Mouse (Mus musculus) midbrain, embryonic 14.5 days (tissue): Measurements from ENCODE around the gene 2810004N23Rik. TPM values are rescaled to one million over a fixed set of nuclear protein-coding genes. Genes with fewer than 3 reads are reported as not detected.

Source experiments
- ATAC-seq: fragments of 200-750 bp; cut with Nextera tagmentation; 2 replicates; pipeline ENCODE4 v1.8.0; 2017; ENCODE audit warnings: moderate number of reproducible peaks, moderate library complexity; ENCODE audit not compliant: low FRiP score, low TSS enrichment
- DNase-seq: peaks from one replicate; pipeline ENCODE4 v3.0.0-alpha.2; 2015
- H3K27ac ChIP-seq: fragments of 300-500 bp; sonication (generic); replicated peaks from 2 replicates; pipeline ENCODE4 v1.5.1; 2014; ENCODE audit warnings: mild to moderate bottlenecking, low read depth, low read length, moderate library complexity
- H3K27me3 ChIP-seq: fragments of 300-500 bp; sonication (generic); 2 replicates; pipeline ENCODE4 v1.6.1; 2014; ENCODE audit warnings: low read length, control low read depth, mixed read lengths; ENCODE audit not compliant: control insufficient read depth, insufficient read depth
- H3K36me3 ChIP-seq: fragments of 300-500 bp; sonication (generic); 2 replicates; pipeline ENCODE4 v1.6.1; 2014; ENCODE audit warnings: low read length, control low read depth; ENCODE audit not compliant: control insufficient read depth, insufficient read depth
- H3K4me1 ChIP-seq: fragments of 300-500 bp; sonication (generic); 2 replicates; pipeline ENCODE4 v1.6.1; 2014; ENCODE audit warnings: mild to moderate bottlenecking, antibody characterized with exemption, low read length, control low read depth; ENCODE audit not compliant: control insufficient read depth, insufficient read depth
- H3K4me2 ChIP-seq: fragments of 300-500 bp; sonication (generic); 2 replicates; pipeline ENCODE4 v1.6.1; 2014; ENCODE audit warnings: mild to moderate bottlenecking, low read length, moderate library complexity
- H3K4me3 ChIP-seq: fragments of 300-500 bp; sonication (generic); replicated peaks from 2 replicates; pipeline ENCODE4 v1.5.1; 2014; ENCODE audit warnings: low read depth, low read length
- H3K9ac ChIP-seq: fragments of 300-500 bp; sonication (generic); replicated peaks from 2 replicates; pipeline ENCODE4 v1.6.1; 2014; ENCODE audit warnings: mild to moderate bottlenecking, low read length, moderate library complexity
- H3K9me3 ChIP-seq: fragments of 300-500 bp; sonication (generic); 2 replicates; pipeline ENCODE4 v1.6.1; 2016; ENCODE audit warnings: low read length, control low read depth, mixed read lengths; ENCODE audit not compliant: control insufficient read depth
- WGBS: fragments of 180-500 bp; shearing (Covaris S2); extraction: QIAGEN DNeasy Blood & Tissue Kit; methylation state at CpG from one replicate; pipeline ENCODE4 v1.1.7; 2014; 5-methylcytosine and 5-hydroxymethylcytosine counted together
- polyA plus RNA-seq: library from polyadenylated mRNA; unstranded; fragments of >200 nt; fragmentation: Nextera tagmentation; extraction: Ambion mirVana; gene quantifications from 2 replicates; pipeline ENCODE4 v1.2.1, GENCODE M21; 2014

The 2810004N23Rik gene
- polyA plus RNA-seq, 1 experiment from 2014 or later, result 24.2 TPM

- Histone ChIP-seq H3K36me3 (no peaks in the 10 kb centered on the region), H3K4me3 (peak within 1 kb of the TSS; percentile 83), H3K27ac (peak within 1 kb of the TSS; percentile 97), H3K9ac (peak within 1 kb of the TSS; percentile 84), H3K9me3 (no peaks in the 10 kb centered on the region), H3K4me2 (peak within 1 kb of the TSS; percentile 68), H3K4me1 (peaks cover 41% of the 10 kb centered on the region), H3K27me3 (peaks cover 17% of the 10 kb centered on the region; the same call in 1 of the 2 replicates)
- WGBS, result under 1% methylated on average over 34 of the region's 39 CpGs
- peak; percentile 96 for DNase-seq
- ATAC-seq, result peak; percentile 92
Observed at GRCm38 (mm10) chr8:124792708-124793107, 70.2 kb downstream of the 2810004N23Rik start, which contains the start of gene Trim67. Trim67 (plus strand) TSS chr8:124793092.

- WGBS, result under 1% methylated on average over 32 of the region's 32 CpGs
- H3K4me1 ChIP-seq, result peaks cover 36% of the 10 kb centered on the region
- H3K9me3 ChIP-seq, result no peaks in the 10 kb centered on the region
- peak overlapping the region; percentile 68 for H3K4me2 ChIP-seq
- peak; percentile 82 for DNase-seq
- H3K27ac ChIP-seq, result peak overlapping the region; percentile 97
- H3K27me3 ChIP-seq, result peaks cover 17% of the 10 kb centered on the region; the same call in 1 of the 2 replicates
- peak overlapping the region; percentile 83 for H3K4me3 ChIP-seq
- ATAC-seq, result peak; percentile 35; the same call in 1 of the 2 replicates
- peak overlapping the region; percentile 84 for H3K9ac ChIP-seq
- no peaks in the 10 kb centered on the region for H3K36me3 ChIP-seq
Observed at GRCm38 (mm10) chr8:124792186-124792585, 70.7 kb downstream of the 2810004N23Rik start.

GRCm38 (mm10) chr8:124791751-124792150, 71.2 kb downstream of the 2810004N23Rik start:
- ATAC-seq, result no peak
- peaks cover 17% of the 10 kb centered on the region; the same call in 1 of the 2 replicates for H3K27me3 ChIP-seq
- H3K4me3 ChIP-seq, result peak overlapping the region; percentile 83
- DNase-seq, result no peak
- 31% methylated on average over 4 of the region's 4 CpGs for WGBS
- H3K27ac ChIP-seq, result peak overlapping the region; percentile 97
- H3K4me1 ChIP-seq, result peaks cover 32% of the 10 kb centered on the region
- H3K36me3 ChIP-seq, result no peaks in the 10 kb centered on the region
- peak overlapping the region; percentile 84 for H3K9ac ChIP-seq
- no peaks in the 10 kb centered on the region for H3K9me3 ChIP-seq
- H3K4me2 ChIP-seq, result peak overlapping the region; percentile 68

- no peaks in the 10 kb centered on the region for H3K9me3 ChIP-seq
- H3K4me2 ChIP-seq, result no peak overlapping the region
- peaks cover 12% of the 10 kb centered on the region; the same call in 1 of the 2 replicates for H3K27me3 ChIP-seq
- DNase-seq (no peak), ATAC-seq (no peak)
- H3K27ac ChIP-seq, result no peak overlapping the region
- H3K4me1 ChIP-seq, result peaks cover 21% of the 10 kb centered on the region
- H3K36me3 ChIP-seq, result no peaks in the 10 kb centered on the region
- H3K9ac ChIP-seq, result no peak overlapping the region
- WGBS, result 83% methylated on average over 4 of the region's 4 CpGs
- H3K4me3 ChIP-seq, result no peak overlapping the region
Observed at GRCm38 (mm10) chr8:124790676-124791075, 72.2 kb downstream of the 2810004N23Rik start.

Other genes with a start within 250 kb of the 2810004N23Rik start
- gene 2310022B05Rik, start 199.8 kb downstream of the 2810004N23Rik start, polyA plus RNA-seq, result 29.0 and 31.7 TPM in 2 replicates
- gene Ttc13, start 141.1 kb downstream of the 2810004N23Rik start, polyA plus RNA-seq, result 56.3 and 70.9 TPM in 2 replicates
- 36.1 and 39.0 TPM in 2 replicates for gene Arv1, start 141.0 kb downstream of the 2810004N23Rik start, polyA plus RNA-seq
- gene Fam89a, start 111.3 kb downstream of the 2810004N23Rik start, polyA plus RNA-seq, result 0.21 and 0.32 TPM in 2 replicates
- gene Trim67, start 70.0 kb downstream of the 2810004N23Rik start, polyA plus RNA-seq, result 31.1 and 31.9 TPM in 2 replicates
- gene Gnpat, start 87 bp downstream of the 2810004N23Rik start, polyA plus RNA-seq, result 65.5 and 90.8 TPM in 2 replicates
- 13.0 and 13.2 TPM in 2 replicates for gene Exoc8, start 34.6 kb upstream of the 2810004N23Rik start, polyA plus RNA-seq
- 9.8 and 11.7 TPM in 2 replicates for gene Sprtn, start 34.8 kb upstream of the 2810004N23Rik start, polyA plus RNA-seq
- 24.5 and 25.1 TPM in 2 replicates for gene Egln1, start 86.2 kb upstream of the 2810004N23Rik start, polyA plus RNA-seq
- 211 and 242 TPM in 2 replicates for gene Tsnax, start 149.9 kb upstream of the 2810004N23Rik start, polyA plus RNA-seq
- 0.78 and 0.98 TPM in 2 replicates for gene Disc1, start 191.1 kb upstream of the 2810004N23Rik start, polyA plus RNA-seq